Mouse (Mus musculus) thymus, postnatal 0 days (tissue): ENCODE data around the gene Actl9. TPM values are rescaled to one million over a fixed set of nuclear protein-coding genes. Genes with fewer than 3 reads are reported as not detected.
A peak's percentile ranks its signal among the peaks of the same experiment; 100 is the strongest.

Source experiments
- DNase-seq: peaks from one replicate; pipeline ENCODE4 v3.0.0-alpha.2; 2015; ENCODE audit warnings: low spot score
- polyA plus RNA-seq: library from polyadenylated mRNA; unstranded; fragments of >200 nt; fragmentation: Nextera tagmentation; extraction: Ambion mirVana; gene quantifications from 2 replicates; pipeline ENCODE4 v1.2.1, GENCODE M21; 2015

Actl9 gene
- polyA plus RNA-seq, result not detected in 2 replicates

- DNase-seq, result no peak
These were observed at the start of gene Actl9 for GRCm38 (mm10) chr17:33432019-33432946. Gene Actl9 (plus strand): TSS chr17:33432896.

DNA sequence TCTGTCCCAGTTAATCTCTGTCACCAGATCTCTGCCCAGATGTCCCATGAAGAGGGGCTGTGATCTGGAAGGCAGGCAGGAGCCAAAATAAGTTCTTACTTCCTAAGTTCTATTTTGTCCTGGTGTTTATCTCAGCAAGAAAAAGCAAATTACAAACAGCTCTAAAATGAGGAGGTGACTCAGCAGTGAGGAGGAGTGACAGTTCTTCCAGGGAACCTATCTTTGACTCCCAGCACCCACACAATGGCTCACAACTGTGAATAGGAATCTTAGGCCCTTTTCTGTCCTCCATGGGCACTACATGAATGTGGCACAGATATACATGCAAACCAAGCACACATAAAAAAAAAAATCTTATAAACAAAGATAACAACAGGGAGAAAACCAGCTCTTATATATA, 47.0 kb upstream of the Actl9 start:
- no peak for DNase-seq

DNA sequence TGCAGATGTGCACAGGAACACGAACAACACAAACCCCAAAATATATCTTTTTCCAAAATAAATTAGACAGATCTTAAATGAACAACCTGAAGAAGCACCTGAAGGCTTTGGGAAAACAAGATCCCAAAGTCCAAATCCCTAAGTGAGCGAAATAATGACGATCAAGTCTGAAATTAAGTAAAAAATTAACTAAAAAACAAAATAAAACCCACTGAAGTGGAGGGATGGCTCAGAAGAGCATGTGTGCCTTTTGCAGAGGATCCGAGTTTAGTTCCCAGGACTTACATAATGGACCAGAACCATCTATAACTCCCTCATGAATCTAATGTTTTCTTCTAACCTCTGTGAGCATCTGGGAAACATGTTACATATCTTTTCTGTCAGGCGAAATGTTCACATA, 40.4 kb upstream of the Actl9 start:
- no peak for DNase-seq

DNA sequence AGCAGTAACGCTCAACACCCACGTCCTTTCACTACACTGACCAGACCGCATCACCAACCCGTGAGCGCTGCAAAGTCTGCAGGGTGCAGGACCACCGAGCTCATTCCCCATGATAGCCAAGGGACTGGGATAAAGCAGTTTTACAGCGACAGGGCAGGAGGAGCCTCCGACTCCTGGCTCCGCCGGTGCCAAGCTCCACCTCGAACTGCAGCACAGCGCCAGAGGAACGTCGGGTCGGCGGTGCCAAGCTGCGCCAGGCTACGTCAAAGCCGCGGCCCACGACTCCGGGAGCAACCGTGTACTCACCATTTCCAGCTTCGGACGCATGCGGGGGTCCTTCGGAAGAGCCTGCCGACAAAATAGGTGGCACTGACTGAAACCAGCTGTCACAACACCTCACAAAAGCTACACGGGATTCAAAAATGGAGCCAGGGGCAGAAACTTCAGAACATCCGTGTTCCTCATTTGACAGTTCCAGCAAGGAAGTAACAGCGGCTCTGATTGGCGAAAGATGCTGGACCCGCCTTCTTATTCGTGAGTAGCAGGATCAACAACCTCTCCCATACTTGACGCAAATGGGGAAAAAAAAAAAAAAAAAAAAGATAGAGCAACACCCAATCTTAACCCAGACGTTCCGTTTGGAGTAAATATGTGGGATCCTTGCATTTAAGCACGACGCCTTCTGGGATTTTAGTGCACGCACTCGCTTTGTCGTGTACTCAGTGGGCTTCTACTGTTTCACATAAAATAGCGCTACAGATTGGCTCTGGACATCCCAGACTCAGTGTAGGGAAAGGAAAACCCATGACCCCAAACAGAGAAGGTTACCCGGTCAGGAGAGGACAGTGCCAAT, 38.3 kb upstream of the Actl9 start, which contains the start of gene Zfp101:
Gene Zfp101 (minus strand): TSS at position 460 of the 853 bp plus-strand sequence.
- peak; percentile 92 for DNase-seq

DNA sequence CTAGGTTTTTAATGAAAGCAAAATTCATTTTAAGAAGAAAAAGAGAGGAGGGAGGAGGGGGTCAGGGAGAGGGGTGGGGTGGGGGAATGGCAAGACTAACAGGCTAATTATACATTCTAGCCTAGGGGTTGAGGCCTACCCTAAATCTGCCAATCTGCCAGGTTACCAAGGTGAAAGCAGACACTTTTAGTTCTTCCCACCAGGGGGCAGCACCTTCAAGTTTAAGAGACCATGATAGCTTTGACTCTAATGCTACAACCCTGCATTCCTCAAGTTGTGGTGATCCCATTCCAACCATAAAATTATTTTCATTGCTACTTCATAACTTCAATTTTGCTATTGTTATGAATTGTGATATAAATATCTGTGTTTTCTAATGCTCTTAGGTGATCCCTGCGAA, 6.5 kb downstream of the Actl9 start:
- DNase-seq, result peak; percentile 78

- DNase-seq, result no peak
These were observed 7.2 kb downstream of the Actl9 start for GRCm38 (mm10) chr17:33439922-33440321.

DNA sequence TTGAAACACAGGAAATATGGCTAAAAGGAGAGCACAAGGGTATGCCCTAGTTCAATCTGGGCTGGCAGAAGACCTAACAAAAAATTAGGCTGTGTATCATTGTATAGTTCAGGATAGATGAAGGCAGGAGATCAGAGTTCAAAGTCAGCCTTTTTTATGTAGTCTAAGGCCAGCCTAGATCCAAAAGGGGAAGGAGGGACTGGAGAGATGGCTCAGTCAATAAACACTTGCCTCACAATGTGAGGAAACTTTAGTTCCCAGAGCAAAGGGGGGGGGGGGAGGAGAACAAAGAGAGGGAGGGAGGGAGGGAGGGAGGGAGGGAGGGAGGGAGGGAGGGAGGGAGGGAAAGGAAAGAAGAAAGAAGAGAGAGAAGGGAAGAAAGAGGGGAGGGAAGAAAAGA, 8.5 kb downstream of the Actl9 start:
- no peak for DNase-seq

GRCm38 (mm10) chr17:33456631-33457030, 23.9 kb downstream of the Actl9 start:
- peak; percentile 26 for DNase-seq

DNA sequence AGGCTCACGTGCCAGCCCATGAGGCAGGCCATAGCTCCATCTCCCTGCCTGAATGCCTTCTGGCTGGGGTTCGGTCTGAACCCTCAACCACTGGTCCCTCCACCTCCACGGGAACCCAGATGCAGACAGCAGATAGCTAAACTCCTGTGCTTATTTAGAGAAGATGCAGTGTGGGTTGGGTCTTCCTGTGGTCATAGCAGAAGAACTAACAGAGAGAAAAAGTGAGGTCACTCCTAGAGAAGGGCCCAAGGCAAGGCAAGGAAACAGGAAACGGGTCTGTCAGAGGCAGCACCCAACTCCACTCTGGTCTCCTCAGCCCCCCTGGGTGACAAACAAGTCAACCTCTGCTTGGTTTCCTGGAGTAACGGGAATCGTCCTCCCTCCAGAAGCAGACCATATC, 38.5 kb downstream of the Actl9 start:
- no peak for DNase-seq

Other genes starting within 250 kb of the Actl9 start
- not detected in 2 replicates for gene Olfr239, start 241.6 kb upstream of the Actl9 start, polyA plus RNA-seq
- gene Olfr1564, start 211.2 kb upstream of the Actl9 start, polyA plus RNA-seq, result 0.03 TPM in 1 of 2 replicates, not detected in the other
- 19.5 and 21.7 TPM in 2 replicates for gene Zfp955a, start 177.8 kb upstream of the Actl9 start, polyA plus RNA-seq
- gene Olfr63, start 168.2 kb upstream of the Actl9 start, polyA plus RNA-seq, result 0.03 and 0.05 TPM in 2 replicates
- gene Zfp955b, start 143.4 kb upstream of the Actl9 start, polyA plus RNA-seq, result 10.4 and 11.0 TPM in 2 replicates
- gene Zfp81, start 74.0 kb upstream of the Actl9 start, polyA plus RNA-seq, result 7.7 and 8.3 TPM in 2 replicates
- 17.9 and 22.5 TPM in 2 replicates for gene Zfp101, start 38.3 kb upstream of the Actl9 start, polyA plus RNA-seq
- 19.6 and 21.0 TPM in 2 replicates for gene Adamts10, start 91.3 kb downstream of the Actl9 start, polyA plus RNA-seq
- gene Myo1f, start 122.8 kb downstream of the Actl9 start, polyA plus RNA-seq, result 10.9 and 12.7 TPM in 2 replicates
- gene Zfp414, start 196.2 kb downstream of the Actl9 start, polyA plus RNA-seq, result 40.3 and 42.6 TPM in 2 replicates
- gene Pram1, start 205.2 kb downstream of the Actl9 start, polyA plus RNA-seq, result 0.48 and 0.60 TPM in 2 replicates